Comparison of ENCODE assay signal across 8 mouse cellular contexts in the genomic region with DNA sequence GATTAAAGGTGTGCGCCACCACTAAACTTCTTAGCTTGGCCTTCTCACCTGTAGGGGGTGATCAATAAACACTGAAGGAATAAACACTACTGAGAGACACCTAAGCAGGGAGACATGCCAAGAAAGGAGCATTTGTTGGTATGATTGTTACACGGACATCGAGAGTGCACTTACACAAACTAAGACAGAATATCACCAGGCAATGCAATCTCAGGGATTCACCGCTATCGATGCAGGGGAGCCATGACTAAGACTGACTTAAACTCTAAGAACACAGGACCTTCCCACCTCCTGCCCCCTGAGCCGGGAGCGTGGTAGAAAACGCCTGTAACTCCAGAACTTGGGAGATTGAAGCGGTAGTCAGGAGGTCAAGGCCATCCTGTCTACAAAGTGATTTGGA. TPM values are rescaled to one million over a fixed set of nuclear protein-coding genes. Genes with fewer than 3 reads are reported as not detected.
DNase-seq lines count a peak whose midpoint lies in the region; ATAC-seq and TF ChIP-seq lines count a peak whose summit lies in the region.

No protein-coding gene starts in this region.

- H3K4me2 ChIP-seq in hindbrain, embryonic 16.5 days (ENCODE audit: low read length): peak overlapping the region; percentile 68

- peak overlapping the region; percentile 70 for H3K9ac ChIP-seq in hindbrain, embryonic 16.5 days (ENCODE audit: low read depth, low read length)

- no peaks in the 10 kb centered on the region for H3K27me3 ChIP-seq in hindbrain, embryonic 16.5 days (replicated peaks; ENCODE audit: control insufficient read depth, insufficient read depth, low read length)

- TF ChIP-seq POLR2A in bone marrow macrophage, adult 2 months (IDR thresholded peaks at IDR 0.05; ENCODE audit: borderline replicate concordance, low read depth, low read length): no peak

- peaks cover 4% of the 10 kb centered on the region; the same call in 1 of the 2 replicates for H3K36me3 ChIP-seq in hindbrain, embryonic 16.5 days (ENCODE audit: control insufficient read depth, insufficient read depth, low read length)

- peak overlapping the region; percentile 70 for H3K4me3 ChIP-seq in layer of hippocampus, adult 2 months
- peak overlapping the region; percentile 85 for H3K4me3 ChIP-seq in bone marrow macrophage, adult 2 months (ENCODE audit: insufficient read depth, low read length)
- H3K4me3 ChIP-seq in hindbrain, embryonic 16.5 days (ENCODE audit: low read length): peak overlapping the region; percentile 69

- peak overlapping the region; percentile 99 for H3K27ac ChIP-seq in layer of hippocampus, adult 2 months
- no peak overlapping the region for H3K27ac ChIP-seq in bone marrow macrophage, adult 2 months (ENCODE audit: insufficient read depth, low read depth, low read length)
- no peak overlapping the region; the same call in 1 of the 2 replicates for H3K27ac ChIP-seq in hindbrain, embryonic 16.5 days (ENCODE audit: low read depth, low read length)

- no peak for ATAC-seq in hindbrain, embryonic 16.5 days
- ATAC-seq in cerebellum, adult (ENCODE audit: insufficient number of reproducible peaks, low FRiP score, low TSS enrichment): no peak

- no peak for DNase-seq in layer of hippocampus, adult 2 months (ENCODE audit: low spot score in 2 of 2)
- no peak for DNase-seq in layer of hippocampus, adult 9-10 months (ENCODE audit: low spot score)
- DNase-seq in naive thymus-derived CD4-positive, alpha-beta T cell, adult 2 months (ENCODE audit: low read depth): peak; percentile 46
- DNase-seq in frontal cortex, postnatal 36 days (ENCODE audit: low spot score in 2 of 2): no peak
- DNase-seq in urinary bladder, postnatal 10 days (ENCODE audit: low spot score): no peak

- H3K4me1 ChIP-seq in bone marrow macrophage, adult 2 months (ENCODE audit: control insufficient read depth, insufficient read depth, low read length): peaks cover 9% of the 10 kb centered on the region
- H3K4me1 ChIP-seq in hindbrain, embryonic 16.5 days (ENCODE audit: control insufficient read depth, insufficient read depth, low read depth, low read length): peaks cover 10% of the 10 kb centered on the region

- WGBS in hindbrain, embryonic 16.5 days: 39% methylated on average over 9 of the region's 9 CpGs

- 0 out of 2 replicates have a peak, but pooled peaks have one; percentile 6 for TF ChIP-seq CTCF in layer of hippocampus, adult 2 months (conservative IDR thresholded peaks at IDR 0.05)
- TF ChIP-seq CTCF in bone marrow macrophage, adult 2 months (IDR thresholded peaks at IDR 0.05; ENCODE audit: low read depth, low read length): no peak

- no peaks in the 10 kb centered on the region for H3K9me3 ChIP-seq in hindbrain, embryonic 16.5 days (ENCODE audit: control insufficient read depth, low read length)

RNA-seq across cellular contexts. Expression of gene Mrps12, which starts 0.7 kb away (rescaled TPM):
- total RNA-seq in layer of hippocampus, adult 2 months (2021): 10 to 100 TPM; 57.5 to 57.9 TPM
- 39.5 and 50.6 TPM in 2 replicates for polyA plus RNA-seq in bone marrow macrophage, adult 2 months (2012; ENCODE audit: insufficient read depth, insufficient read length, missing spikeins)
- polyA plus RNA-seq in hindbrain, embryonic 16.5 days (2015; fragmentation: Nextera tagmentation; extraction: Ambion mirVana): 107 and 113 TPM in 2 replicates

RNA-seq across cellular contexts. Expression of gene Sars2, which starts 0.8 kb away (rescaled TPM):
- total RNA-seq in layer of hippocampus, adult 2 months (2021): 10 to 100 TPM; 13.9 to 14.3 TPM
- polyA plus RNA-seq in bone marrow macrophage, adult 2 months (2012; ENCODE audit: insufficient read depth, insufficient read length, missing spikeins): 7.2 and 8.2 TPM in 2 replicates
- polyA plus RNA-seq in hindbrain, embryonic 16.5 days (2015; fragmentation: Nextera tagmentation; extraction: Ambion mirVana): 18.7 and 20.8 TPM in 2 replicates

RNA-seq across cellular contexts. Expression of gene Ccer2, which starts 15.0 kb away (rescaled TPM):
- under 1 TPM; 0.34 to 0.36 TPM for total RNA-seq in layer of hippocampus, adult 2 months (2021)
- not detected in 2 replicates for polyA plus RNA-seq in bone marrow macrophage, adult 2 months (2012; ENCODE audit: insufficient read depth, insufficient read length, missing spikeins)
- polyA plus RNA-seq in hindbrain, embryonic 16.5 days (2015; fragmentation: Nextera tagmentation; extraction: Ambion mirVana): 0.72 and 1.1 TPM in 2 replicates

RNA-seq across cellular contexts. Expression of gene Fbxo17, which starts 24.3 kb away (rescaled TPM):
- total RNA-seq in layer of hippocampus, adult 2 months (2021): 1 to 10 TPM in 1 of 2 experiments, under 1 TPM in 1; 0.98 to 1.4 TPM
- polyA plus RNA-seq in bone marrow macrophage, adult 2 months (2012; ENCODE audit: insufficient read depth, insufficient read length, missing spikeins): 0.47 and 0.92 TPM in 2 replicates
- polyA plus RNA-seq in hindbrain, embryonic 16.5 days (2015; fragmentation: Nextera tagmentation; extraction: Ambion mirVana): 4.7 and 5.4 TPM in 2 replicates

RNA-seq across cellular contexts. Expression of gene Sirt2, which starts 25.6 kb away (rescaled TPM):
- 100 to 1,000 TPM; 128 to 139 TPM for total RNA-seq in layer of hippocampus, adult 2 months (2021)
- polyA plus RNA-seq in bone marrow macrophage, adult 2 months (2012; ENCODE audit: insufficient read depth, insufficient read length, missing spikeins): 190 and 192 TPM in 2 replicates
- 128 and 130 TPM in 2 replicates for polyA plus RNA-seq in hindbrain, embryonic 16.5 days (2015; fragmentation: Nextera tagmentation; extraction: Ambion mirVana)
